Mouse (Mus musculus) spleen, adult 2 months (tissue): ENCODE measurements around the gene Fbxw10.

Experiments used
- CTCF ChIP-seq: fragments of 200-500 bp; IDR thresholded peaks from 2 replicates; pipeline ENCODE4 v1.5.1; 2011; ENCODE audit warnings: mild to moderate bottlenecking, inconsistent platforms; ENCODE audit not compliant: insufficient read depth, insufficient read length, insufficient replicate concordance; ENCODE audit errors: extremely low read depth
- POLR2A ChIP-seq: fragments of 200-500 bp; IDR thresholded peaks from 2 replicates; pipeline ENCODE4 v1.6.1; 2011; ENCODE audit warnings: low read depth, low read length, inconsistent platforms

GRCm38 (mm10) chr11:62921052-62921977, 74.4 kb downstream of the Fbxw10 start:
- TF ChIP-seq CTCF (peak; percentile 63; the same call in 1 of the 2 replicates), POLR2A (no peak)
